Mouse (Mus musculus): Measurements from ENCODE around the gene Fzd2. TPM values are rescaled to one million over a fixed set of nuclear protein-coding genes. Genes with fewer than 3 reads are reported as not detected.
A peak's percentile ranks its signal among the peaks of the same experiment; 100 is the strongest.

The Fzd2 gene
- polyA plus RNA-seq, 1 experiment = 1.1 TPM

DNA sequence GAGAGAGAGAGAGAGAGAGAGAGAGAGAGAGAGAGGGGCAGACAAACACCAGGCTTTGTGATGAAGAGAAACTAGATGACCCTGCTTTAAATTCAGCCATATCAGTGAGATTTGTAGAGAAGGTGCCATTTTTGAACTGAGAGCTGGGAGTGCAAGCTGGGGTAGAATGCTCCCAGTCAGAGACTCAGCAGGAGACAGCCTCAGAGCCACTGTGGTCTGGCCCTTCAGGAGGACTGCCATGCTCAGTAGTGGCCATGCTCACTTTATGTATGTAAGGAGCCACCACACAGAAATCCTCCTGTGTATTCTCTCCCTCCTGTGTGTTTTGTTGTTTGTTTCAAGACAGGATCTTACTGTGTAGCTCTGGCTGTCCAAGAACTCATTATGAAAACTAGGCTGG is 38.5 kb upstream of the Fzd2 start:
- no peaks in the 10 kb centered on the region for H3K36me3 ChIP-seq (ENCODE audit: control insufficient read depth, insufficient read depth, low read length)
- no peak overlapping the region for H3K27ac ChIP-seq (ENCODE audit: control insufficient read depth, insufficient read depth, low read depth, low read length)
- peaks cover 2% of the 10 kb centered on the region; the same call in 1 of the 2 replicates for H3K4me1 ChIP-seq (ENCODE audit: control insufficient read depth, insufficient read depth, low read length)
- H3K4me3 ChIP-seq (ENCODE audit: control insufficient read depth, low read depth, low read length) = no peak overlapping the region
- TF ChIP-seq CTCF (IDR thresholded peaks at IDR 0.05; ENCODE audit: control insufficient read depth, insufficient read depth, insufficient replicate concordance, low read depth, low read length) = no peak
- no peak for TF ChIP-seq POLR2A (IDR thresholded peaks at IDR 0.05; ENCODE audit: control insufficient read depth, low read depth, low read length)
- H3K27me3 ChIP-seq (ENCODE audit: control insufficient read depth, insufficient read depth, low read length) = no peaks in the 10 kb centered on the region

DNA sequence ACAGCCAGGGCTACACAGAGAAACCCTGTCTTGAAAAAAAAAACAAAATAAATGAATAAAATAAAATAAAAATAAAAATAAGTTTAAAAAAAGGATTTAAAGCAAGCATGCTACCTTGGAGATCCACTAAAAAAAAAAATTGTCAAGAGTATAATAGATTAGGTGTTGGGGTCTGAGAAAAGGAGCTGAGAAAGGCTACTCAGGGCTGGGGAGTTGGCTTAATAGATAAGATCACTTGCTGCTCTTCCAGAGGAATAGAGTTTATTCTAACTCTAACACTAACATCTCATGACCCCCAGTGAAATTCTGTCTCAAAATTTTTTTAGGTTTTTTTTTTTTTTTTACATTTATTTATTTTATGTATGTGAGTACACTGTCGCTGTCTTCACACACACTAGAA is 37.9 kb upstream of the Fzd2 start:
- TF ChIP-seq POLR2A (IDR thresholded peaks at IDR 0.05; ENCODE audit: control insufficient read depth, low read depth, low read length) = no peak
- H3K4me3 ChIP-seq (ENCODE audit: control insufficient read depth, low read depth, low read length) = no peak overlapping the region
- H3K27me3 ChIP-seq (ENCODE audit: control insufficient read depth, insufficient read depth, low read length) = no peaks in the 10 kb centered on the region
- H3K27ac ChIP-seq (ENCODE audit: control insufficient read depth, insufficient read depth, low read depth, low read length) = no peak overlapping the region
- peaks cover 2% of the 10 kb centered on the region; the same call in 1 of the 2 replicates for H3K4me1 ChIP-seq (ENCODE audit: control insufficient read depth, insufficient read depth, low read length)
- H3K36me3 ChIP-seq (ENCODE audit: control insufficient read depth, insufficient read depth, low read length) = no peaks in the 10 kb centered on the region

DNA sequence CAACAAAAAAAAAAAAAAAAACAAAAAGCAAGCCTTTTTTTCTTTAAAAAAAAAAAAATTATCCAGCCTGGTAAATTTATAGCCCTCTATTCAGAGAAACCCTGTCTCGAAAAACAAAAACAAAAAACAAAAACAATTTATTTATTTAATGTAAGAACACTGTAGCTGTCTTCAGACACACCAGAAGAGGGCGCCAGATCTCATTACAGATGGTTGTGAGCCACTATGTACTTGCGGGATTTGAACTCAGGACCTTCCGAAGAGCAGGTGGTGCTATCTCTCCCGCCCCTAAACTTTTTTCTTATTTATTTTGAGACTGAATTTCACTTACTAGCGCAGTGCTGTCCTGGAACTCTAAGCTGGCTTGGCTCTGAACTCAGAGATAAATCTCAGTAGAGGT is 37.0 kb upstream of the Fzd2 start:
- Histone ChIP-seq H3K27me3 (ENCODE audit: control insufficient read depth, insufficient read depth, low read length) (no peaks in the 10 kb centered on the region), H3K4me3 (ENCODE audit: control insufficient read depth, low read depth, low read length) (peak overlapping the region; percentile 63; the same call in 1 of the 2 replicates), H3K4me1 (ENCODE audit: control insufficient read depth, insufficient read depth, low read length) (peaks cover 2% of the 10 kb centered on the region; the same call in 1 of the 2 replicates), H3K36me3 (ENCODE audit: control insufficient read depth, insufficient read depth, low read length) (no peaks in the 10 kb centered on the region), H3K27ac (ENCODE audit: control insufficient read depth, insufficient read depth, low read depth, low read length) (no peak overlapping the region)
- TF ChIP-seq POLR2A (IDR thresholded peaks at IDR 0.05; ENCODE audit: control insufficient read depth, low read depth, low read length) (no peak), CTCF (IDR thresholded peaks at IDR 0.05; ENCODE audit: control insufficient read depth, insufficient read depth, insufficient replicate concordance, low read depth, low read length) (no peak)

DNA sequence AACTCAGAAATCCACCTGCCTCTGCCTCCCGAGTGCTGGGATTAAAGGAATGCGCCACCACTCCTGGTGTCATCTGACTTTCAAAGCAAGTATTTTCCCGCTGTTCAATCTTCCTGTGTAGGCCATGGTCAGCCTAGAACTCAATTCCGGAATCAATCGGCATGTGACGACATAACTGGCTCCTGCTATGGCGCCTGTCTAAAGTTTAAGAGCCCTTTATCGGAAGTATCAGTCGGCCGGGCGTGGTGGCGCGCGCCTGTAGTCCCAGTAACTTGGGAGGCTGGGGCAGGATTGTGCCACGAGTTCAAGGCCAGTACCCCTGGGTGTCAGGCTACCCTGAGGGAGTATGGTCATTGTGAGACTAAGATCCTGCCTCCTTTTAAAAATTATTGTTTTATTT is 36.5 kb upstream of the Fzd2 start:
- TF ChIP-seq CTCF (IDR thresholded peaks at IDR 0.05; ENCODE audit: control insufficient read depth, insufficient read depth, insufficient replicate concordance, low read depth, low read length) (no peak), POLR2A (IDR thresholded peaks at IDR 0.05; ENCODE audit: control insufficient read depth, low read depth, low read length) (no peak)
- no peak overlapping the region for H3K27ac ChIP-seq (ENCODE audit: control insufficient read depth, insufficient read depth, low read depth, low read length)
- peaks cover 2% of the 10 kb centered on the region; the same call in 1 of the 2 replicates for H3K4me1 ChIP-seq (ENCODE audit: control insufficient read depth, insufficient read depth, low read length)
- H3K27me3 ChIP-seq (ENCODE audit: control insufficient read depth, insufficient read depth, low read length) = no peaks in the 10 kb centered on the region
- peak overlapping the region; percentile 63 for H3K4me3 ChIP-seq (ENCODE audit: control insufficient read depth, low read depth, low read length)
- H3K36me3 ChIP-seq (ENCODE audit: control insufficient read depth, insufficient read depth, low read length) = no peaks in the 10 kb centered on the region

DNA sequence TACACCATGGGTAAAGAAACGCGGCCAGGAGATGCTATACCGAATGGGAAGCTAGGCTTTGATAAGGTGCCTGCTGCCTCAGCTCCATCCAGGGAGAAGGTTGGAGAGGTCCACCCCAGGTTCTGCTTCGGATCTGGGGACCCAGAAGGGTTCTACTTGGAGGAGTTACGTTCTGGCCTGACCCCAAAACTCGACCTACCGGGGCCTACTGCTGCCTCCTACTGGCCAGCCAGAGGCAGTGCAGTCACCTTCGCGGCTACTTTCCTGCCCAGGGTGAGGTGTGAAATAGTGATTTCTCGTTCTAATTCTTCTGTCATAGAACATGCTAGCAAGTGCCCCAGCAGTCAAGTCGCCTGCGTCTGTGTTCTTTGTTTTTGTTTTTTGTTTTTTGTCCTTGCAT is 36.0 kb upstream of the Fzd2 start:
- TF ChIP-seq CTCF (IDR thresholded peaks at IDR 0.05; ENCODE audit: control insufficient read depth, insufficient read depth, insufficient replicate concordance, low read depth, low read length) = peak; percentile 93
- no peak for TF ChIP-seq POLR2A (IDR thresholded peaks at IDR 0.05; ENCODE audit: control insufficient read depth, low read depth, low read length)
- no peaks in the 10 kb centered on the region for H3K27me3 ChIP-seq (ENCODE audit: control insufficient read depth, insufficient read depth, low read length)

DNA sequence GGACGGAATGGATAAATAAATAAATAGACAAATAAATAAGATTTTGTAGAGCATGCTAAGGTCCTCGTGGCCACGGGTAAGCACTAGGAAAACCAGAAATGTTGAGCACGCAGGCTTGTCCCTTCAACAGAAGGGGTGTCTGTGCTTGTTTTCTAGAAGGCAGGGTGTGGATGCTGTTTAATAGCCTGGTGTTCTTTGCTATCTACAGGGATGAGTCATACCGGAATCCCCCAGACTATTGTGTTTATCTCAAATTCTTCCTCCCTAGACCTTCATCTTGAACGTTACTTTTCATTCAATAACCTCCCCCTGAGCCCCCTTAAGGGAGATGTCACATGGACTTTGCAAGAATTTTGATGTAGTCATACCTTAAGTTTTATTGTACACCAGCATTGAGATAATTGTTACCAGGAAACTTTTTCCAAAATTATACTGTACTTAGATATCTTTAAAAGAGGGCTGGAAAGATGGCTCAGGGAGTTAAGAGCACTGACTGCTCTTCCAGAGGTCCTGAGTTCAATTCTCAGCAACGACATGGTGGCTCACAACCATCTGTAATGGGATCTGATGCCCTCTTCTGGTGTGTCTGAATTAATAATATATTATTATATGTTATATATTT is 35.3 kb upstream of the Fzd2 start:
- Histone ChIP-seq H3K36me3 (ENCODE audit: control insufficient read depth, insufficient read depth, low read length) (no peaks in the 10 kb centered on the region), H3K4me1 (ENCODE audit: control insufficient read depth, insufficient read depth, low read length) (peaks cover 4% of the 10 kb centered on the region), H3K27me3 (ENCODE audit: control insufficient read depth, insufficient read depth, low read length) (no peaks in the 10 kb centered on the region), H3K4me3 (ENCODE audit: control insufficient read depth, low read depth, low read length) (no peak overlapping the region), H3K27ac (ENCODE audit: control insufficient read depth, insufficient read depth, low read depth, low read length) (no peak overlapping the region)
- TF ChIP-seq CTCF (IDR thresholded peaks at IDR 0.05; ENCODE audit: control insufficient read depth, insufficient read depth, insufficient replicate concordance, low read depth, low read length) = no peak
- TF ChIP-seq POLR2A (IDR thresholded peaks at IDR 0.05; ENCODE audit: control insufficient read depth, low read depth, low read length) = no peak

More for the DNA sequence above, 36.0 kb upstream of the Fzd2 start:
- no peak overlapping the region for H3K27ac ChIP-seq (ENCODE audit: control insufficient read depth, insufficient read depth, low read depth, low read length)
- no peaks in the 10 kb centered on the region for H3K36me3 ChIP-seq (ENCODE audit: control insufficient read depth, insufficient read depth, low read length)
- H3K4me3 ChIP-seq (ENCODE audit: control insufficient read depth, low read depth, low read length) = peak overlapping the region; percentile 82
- H3K4me1 ChIP-seq (ENCODE audit: control insufficient read depth, insufficient read depth, low read length) = peaks cover 4% of the 10 kb centered on the region

DNA sequence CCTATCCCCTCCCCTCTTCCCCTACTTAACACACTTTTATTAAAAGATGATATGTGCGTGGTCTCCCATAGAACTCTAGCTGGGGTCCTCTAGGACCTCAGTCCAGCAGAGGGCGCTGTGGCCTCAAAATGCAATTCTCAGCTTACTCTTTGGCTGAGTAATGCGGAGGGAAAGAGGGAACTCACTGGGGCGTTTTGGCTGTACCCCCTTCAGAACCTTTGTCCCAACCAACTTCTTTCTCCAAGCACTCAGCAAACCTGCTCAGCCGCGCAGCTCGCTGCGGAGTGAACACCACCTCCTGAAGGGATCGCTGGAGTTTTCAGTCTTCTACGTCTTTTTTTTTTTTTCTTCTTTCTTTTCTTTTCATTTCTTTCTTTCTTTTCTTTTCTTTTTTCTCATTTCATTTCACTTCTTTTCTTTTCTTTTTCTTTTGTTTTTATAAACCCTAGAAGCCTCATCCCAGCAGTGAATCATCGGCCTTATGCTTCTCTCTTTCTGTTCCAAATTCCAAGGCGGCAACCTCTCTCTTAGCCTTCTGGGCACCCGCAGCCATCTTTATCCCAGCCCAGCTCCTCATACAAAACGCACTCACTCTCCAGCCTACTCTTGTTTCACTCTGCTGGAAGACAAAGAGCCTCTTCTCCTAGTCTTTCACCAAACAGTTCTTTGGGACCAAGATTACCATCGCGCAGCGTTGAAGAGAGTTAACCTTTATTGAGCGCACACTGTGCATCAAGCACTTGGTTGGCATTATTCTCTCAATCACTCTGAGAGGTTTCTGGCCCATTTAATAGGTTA is 31.1 kb upstream of the Fzd2 start:
- TF ChIP-seq CTCF (IDR thresholded peaks at IDR 0.05; ENCODE audit: control insufficient read depth, insufficient read depth, insufficient replicate concordance, low read depth, low read length) = peak; percentile 85
- TF ChIP-seq POLR2A (IDR thresholded peaks at IDR 0.05; ENCODE audit: control insufficient read depth, low read depth, low read length) = no peak
- H3K27ac ChIP-seq (ENCODE audit: control insufficient read depth, insufficient read depth, low read depth, low read length) = no peak overlapping the region

More for the DNA sequence above, 31.1 kb upstream of the Fzd2 start:
- Histone ChIP-seq H3K4me3 (ENCODE audit: control insufficient read depth, low read depth, low read length) (peak overlapping the region; percentile 78), H3K36me3 (ENCODE audit: control insufficient read depth, insufficient read depth, low read length) (no peaks in the 10 kb centered on the region), H3K27me3 (ENCODE audit: control insufficient read depth, insufficient read depth, low read length) (no peaks in the 10 kb centered on the region), H3K4me1 (ENCODE audit: control insufficient read depth, insufficient read depth, low read length) (peaks cover 9% of the 10 kb centered on the region)

Data from testis, adult 2 months (tissue).